Mouse (Mus musculus): Measurements from ENCODE around the gene Wtip.

GRCm38 (mm10) chr7:34125346-34125745 lies 7.7 kb downstream of the Wtip start:
- TF ChIP-seq EP300 (IDR thresholded peaks at IDR 0.05; ENCODE audit: low read depth) = no peak
- no peak for TF ChIP-seq CTCF (IDR thresholded peaks at IDR 0.05; ENCODE audit: low read depth)
